Mouse (Mus musculus) neural tube, embryonic 12.5 days (tissue): ENCODE data around the gene Gm527. TPM values are rescaled to one million over a fixed set of nuclear protein-coding genes. Genes with fewer than 3 reads are reported as not detected.

Experiments used
- ATAC-seq: fragments of 200-750 bp; cut with Nextera tagmentation; 2 replicates; pipeline ENCODE4 v1.8.0; 2017; ENCODE audit warnings: low read depth, mild to moderate bottlenecking, moderate TSS enrichment, moderate library complexity; ENCODE audit not compliant: low FRiP score
- H3K27ac ChIP-seq: fragments of 300-500 bp; sonication (generic); 2 replicates; pipeline ENCODE4 v1.5.1; 2016
- H3K27me3 ChIP-seq: fragments of 300-500 bp; sonication (generic); replicated peaks from 2 replicates; pipeline ENCODE4 v1.6.1; 2016; ENCODE audit warnings: mild to moderate bottlenecking
- H3K36me3 ChIP-seq: fragments of 300-500 bp; sonication (generic); 2 replicates; pipeline ENCODE4 v1.6.1; 2016; ENCODE audit warnings: mild to moderate bottlenecking
- H3K4me1 ChIP-seq: fragments of 300-500 bp; sonication (generic); 2 replicates; pipeline ENCODE4 v1.6.1; 2016
- H3K4me2 ChIP-seq: fragments of 300-500 bp; sonication (generic); replicated peaks from 2 replicates; pipeline ENCODE4 v1.6.1; 2016; ENCODE audit warnings: mild to moderate bottlenecking
- H3K4me3 ChIP-seq: fragments of 300-500 bp; sonication (generic); 2 replicates; pipeline ENCODE4 v1.5.1; 2016
- H3K9ac ChIP-seq: fragments of 300-500 bp; sonication (generic); 2 replicates; pipeline ENCODE4 v1.6.1; 2016; ENCODE audit warnings: mild to moderate bottlenecking
- H3K9me3 ChIP-seq: fragments of 300-500 bp; sonication (generic); 2 replicates; pipeline ENCODE4 v1.6.1; 2016; ENCODE audit warnings: mild to moderate bottlenecking
- WGBS: fragments of 180-500 bp; shearing (Covaris S2); methylation state at CpG from one replicate; pipeline ENCODE4 v1.1.7; 2016; 5-methylcytosine and 5-hydroxymethylcytosine counted together
- polyA plus RNA-seq: library from polyadenylated mRNA; unstranded; fragments of >200 nt; fragmentation: Nextera tagmentation; extraction: Ambion mirVana; gene quantifications from 2 replicates; pipeline ENCODE4 v1.2.1, GENCODE M21; 2016

Gm527 gene
- polyA plus RNA-seq, 1 experiment from 2014 or later = 5.6 TPM

GRCm38 (mm10) chr12:64966652-64967435 is 49.1 kb downstream of the Gm527 start:
- H3K27ac ChIP-seq = 0 out of 2 replicates have a peak overlapping the region, but pooled peaks have one; percentile 63
- 4% methylated on average over 19 of the region's 19 CpGs for WGBS
- peak overlapping the region; percentile 82 for H3K9ac ChIP-seq
- peak overlapping the region; percentile 99 for H3K4me2 ChIP-seq
- ATAC-seq = no peak
- H3K4me3 ChIP-seq = peak overlapping the region; percentile 68
- H3K9me3 ChIP-seq = no peaks in the 10 kb centered on the region
- no peaks in the 10 kb centered on the region for H3K27me3 ChIP-seq
- peaks cover 39% of the 10 kb centered on the region for H3K4me1 ChIP-seq
- H3K36me3 ChIP-seq = no peaks in the 10 kb centered on the region

- peak overlapping the region; percentile 82 for H3K9ac ChIP-seq
- no peak overlapping the region for H3K27ac ChIP-seq
- ATAC-seq = no peak
- no peaks in the 10 kb centered on the region for H3K36me3 ChIP-seq
- no peaks in the 10 kb centered on the region for H3K27me3 ChIP-seq
- H3K4me1 ChIP-seq = peaks cover 44% of the 10 kb centered on the region
- 1% methylated on average over 9 of the region's 9 CpGs for WGBS
- H3K4me3 ChIP-seq = peak overlapping the region; percentile 68
- H3K9me3 ChIP-seq = no peaks in the 10 kb centered on the region
- H3K4me2 ChIP-seq = peak overlapping the region; percentile 99
These were observed 49.8 kb downstream of the Gm527 start for GRCm38 (mm10) chr12:64967470-64967869.

- Histone ChIP-seq H3K9ac (peak overlapping the region; percentile 82), H3K27ac (no peak overlapping the region), H3K9me3 (no peaks in the 10 kb centered on the region), H3K4me3 (peak overlapping the region; percentile 68), H3K27me3 (no peaks in the 10 kb centered on the region), H3K36me3 (no peaks in the 10 kb centered on the region), H3K4me2 (peak overlapping the region; percentile 99), H3K4me1 (peaks cover 44% of the 10 kb centered on the region)
- WGBS = 7% methylated on average over 2 of the region's 2 CpGs
- no peak for ATAC-seq
These were observed 50.4 kb downstream of the Gm527 start for GRCm38 (mm10) chr12:64968067-64968466.

- Histone ChIP-seq H3K9me3 (no peaks in the 10 kb centered on the region), H3K36me3 (no peaks in the 10 kb centered on the region), H3K4me3 (no peak overlapping the region), H3K4me2 (peak overlapping the region; percentile 99; the same call in 1 of the 2 replicates), H3K4me1 (peaks cover 38% of the 10 kb centered on the region), H3K27ac (no peak overlapping the region), H3K9ac (no peak overlapping the region), H3K27me3 (no peaks in the 10 kb centered on the region)
- ATAC-seq = no peak
These were observed 53.7 kb downstream of the Gm527 start for GRCm38 (mm10) chr12:64971399-64971798.

- H3K9ac ChIP-seq = no peak overlapping the region
- no peak overlapping the region for H3K27ac ChIP-seq
- H3K27me3 ChIP-seq = no peaks in the 10 kb centered on the region
- no peaks in the 10 kb centered on the region for H3K9me3 ChIP-seq
- H3K4me3 ChIP-seq = no peak overlapping the region
- ATAC-seq = no peak
- H3K36me3 ChIP-seq = no peaks in the 10 kb centered on the region
- WGBS = 80% methylated on average over 6 of the region's 6 CpGs
- H3K4me1 ChIP-seq = peaks cover 34% of the 10 kb centered on the region
- H3K4me2 ChIP-seq = peak overlapping the region; percentile 22
These were observed 54.4 kb downstream of the Gm527 start for GRCm38 (mm10) chr12:64972063-64972462.

Other genes starting within 250 kb of the Gm527 start
- 19.4 and 22.5 TPM in 2 replicates for gene Klhl28, start 47.6 kb downstream of the Gm527 start, polyA plus RNA-seq
- gene Togaram1, start 47.9 kb downstream of the Gm527 start, polyA plus RNA-seq = 25.8 and 26.6 TPM in 2 replicates
- gene Prpf39, start 118.4 kb downstream of the Gm527 start, polyA plus RNA-seq = 55.4 and 56.6 TPM in 2 replicates
- 516 and 548 TPM in 2 replicates for gene Fkbp3, start 156.1 kb downstream of the Gm527 start, polyA plus RNA-seq
- gene Fancm, start 157.7 kb downstream of the Gm527 start, polyA plus RNA-seq = 12.1 and 15.8 TPM in 2 replicates